Mouse (Mus musculus) retina, postnatal 1 day (tissue): ENCODE data around the gene Cd93.

Experiments used
- DNase-seq: peaks from one replicate; pipeline ENCODE4 v3.0.0-alpha.2; 2012

Cd93 gene

DNA sequence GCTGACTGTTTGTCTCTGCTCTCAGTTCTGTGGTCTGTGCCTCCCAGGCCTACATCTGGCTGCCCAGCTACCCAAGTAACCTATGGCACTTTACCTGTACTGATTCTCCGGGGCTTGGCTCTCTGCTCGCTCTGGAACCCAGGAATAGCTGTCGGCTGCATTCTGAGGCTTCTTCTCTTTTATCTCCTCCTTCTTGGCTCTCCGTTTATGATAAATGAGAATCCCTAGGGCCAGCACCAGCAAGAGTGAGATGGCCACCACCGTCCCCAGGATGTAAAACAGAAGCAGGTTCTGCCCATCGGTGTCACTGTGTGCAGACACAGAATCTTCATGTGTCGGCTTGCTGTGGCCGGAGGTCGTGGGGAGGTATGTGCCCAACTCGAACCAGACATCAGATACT lies 1.9 kb downstream of the Cd93 start:
- DNase-seq = no peak

DNA sequence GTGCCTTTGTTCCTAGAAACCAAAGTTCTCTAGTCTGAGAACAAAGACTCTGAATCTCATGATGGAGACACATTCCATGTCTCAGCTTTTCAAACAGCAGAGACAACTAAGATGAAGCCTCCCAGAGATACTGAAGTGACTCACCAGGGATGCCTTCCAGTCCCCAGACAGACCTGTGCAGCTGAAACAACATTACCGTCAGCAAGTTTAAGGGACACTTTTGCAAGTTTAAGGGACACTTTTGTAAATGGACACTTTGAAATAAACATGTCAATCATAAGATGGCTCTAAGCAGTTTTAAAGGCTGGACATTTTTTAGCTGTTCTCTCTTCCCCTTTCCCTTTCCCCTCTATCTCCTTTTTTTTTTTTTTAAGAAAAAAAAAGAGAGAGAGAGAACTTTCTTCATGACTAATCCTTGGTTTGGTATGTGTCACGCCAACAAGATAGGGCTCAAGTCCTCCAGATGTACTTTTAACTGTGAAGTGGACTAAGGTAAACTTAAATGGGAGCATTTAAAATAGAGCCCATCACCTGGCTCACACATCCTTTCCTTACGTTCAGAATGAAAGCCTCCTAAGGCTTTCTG lies 3.6 kb downstream of the Cd93 start:
- DNase-seq = no peak

DNA sequence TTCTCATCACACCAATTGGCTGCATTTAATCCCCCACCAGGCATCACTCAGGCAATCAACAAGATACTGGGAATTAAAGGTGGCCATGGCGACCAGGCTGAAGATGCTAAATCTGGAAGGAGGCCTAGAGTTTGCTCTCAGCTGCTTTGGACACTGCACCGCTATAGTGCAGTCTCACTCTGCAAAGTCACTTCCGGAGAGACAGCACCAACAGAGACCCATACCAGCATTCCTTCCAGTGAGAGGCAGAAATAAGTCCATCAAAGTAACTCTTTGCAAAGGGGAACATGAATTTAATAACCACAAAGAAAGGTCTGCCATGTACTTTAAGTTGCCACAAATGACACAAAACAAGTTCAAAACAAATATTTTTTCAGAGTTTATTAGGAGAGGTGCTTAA lies 7.1 kb downstream of the Cd93 start:
- DNase-seq = peak; percentile 48

DNA sequence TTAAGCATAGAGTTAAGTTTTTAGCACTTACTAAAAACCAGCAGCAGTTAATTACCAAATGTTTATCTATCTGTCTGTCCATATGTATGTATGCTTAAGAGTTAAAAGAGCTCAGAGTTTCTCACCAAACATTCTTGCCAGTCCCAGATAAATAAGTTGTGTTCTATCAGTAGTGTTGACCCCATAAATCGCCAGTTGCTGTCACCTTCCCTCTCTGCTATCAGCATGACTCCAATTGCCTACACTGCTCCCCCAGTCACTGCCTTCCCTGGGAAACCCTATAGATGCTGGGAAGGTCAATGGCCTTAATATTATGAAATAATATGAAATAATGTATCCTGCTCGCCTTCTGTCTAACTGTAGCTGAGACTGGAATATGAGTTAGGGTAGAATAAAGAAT lies 11.0 kb downstream of the Cd93 start:
- no peak for DNase-seq

DNA sequence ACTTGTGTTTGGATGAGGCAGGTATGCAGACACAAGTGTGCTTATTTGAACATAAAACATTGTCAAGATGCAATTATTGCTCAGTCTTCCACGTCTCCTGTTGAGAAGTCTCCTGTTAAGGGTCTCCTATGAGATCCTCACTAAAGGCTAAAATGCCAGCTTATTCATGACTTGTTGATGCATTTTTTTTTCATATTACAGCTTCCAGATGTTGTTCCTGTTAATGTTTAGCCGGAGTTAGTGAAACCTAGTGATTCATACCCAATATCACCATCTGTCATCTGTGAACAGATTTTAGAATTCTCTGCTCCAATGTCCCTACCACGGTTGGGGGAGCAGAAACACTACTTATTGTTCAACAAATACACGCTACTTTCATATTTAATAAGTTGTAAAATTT lies 12.4 kb downstream of the Cd93 start:
- no peak for DNase-seq

DNA sequence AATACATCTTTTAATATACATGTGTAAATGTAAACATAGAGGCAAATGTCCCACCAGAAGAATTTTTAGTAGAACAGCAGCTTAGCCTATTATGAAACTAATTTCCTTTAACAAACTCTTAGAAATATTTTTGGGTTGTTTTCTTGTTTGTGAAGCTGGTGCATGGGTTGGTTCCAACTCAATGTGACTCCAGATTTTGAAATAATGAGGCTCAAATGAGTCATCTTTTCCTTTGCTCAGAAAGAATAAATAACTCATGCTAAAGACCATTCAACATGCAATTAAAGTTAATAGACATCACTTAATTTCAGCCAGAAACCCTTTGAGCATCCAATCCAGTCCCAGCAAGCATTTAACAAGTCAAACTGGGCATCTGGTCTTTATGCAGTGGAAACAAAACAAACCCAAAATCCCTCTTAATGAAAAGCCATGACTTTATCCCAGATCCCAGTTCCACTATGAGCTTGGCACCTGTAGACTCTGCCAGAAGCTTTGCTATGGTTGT lies 14.3 kb downstream of the Cd93 start:
- no peak for DNase-seq

DNA sequence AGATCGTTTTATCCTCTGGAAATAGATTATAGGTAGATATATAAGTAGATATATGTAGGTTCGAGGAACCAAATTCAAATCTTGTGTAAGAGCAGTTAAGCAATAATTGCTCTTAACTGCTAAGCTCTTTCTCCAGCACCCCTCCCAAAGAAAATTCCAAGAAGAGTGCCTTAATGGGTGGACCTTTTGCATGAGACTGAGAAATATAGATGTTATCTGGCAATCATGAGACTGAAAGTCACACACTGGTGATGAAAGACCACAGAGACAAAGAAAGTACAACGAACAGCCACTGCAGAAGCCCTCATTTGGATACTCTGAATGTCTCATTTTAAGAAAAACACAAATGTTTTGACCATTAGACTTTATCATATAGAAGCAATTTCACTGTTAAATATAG lies 14.8 kb downstream of the Cd93 start:
- DNase-seq = no peak

DNA sequence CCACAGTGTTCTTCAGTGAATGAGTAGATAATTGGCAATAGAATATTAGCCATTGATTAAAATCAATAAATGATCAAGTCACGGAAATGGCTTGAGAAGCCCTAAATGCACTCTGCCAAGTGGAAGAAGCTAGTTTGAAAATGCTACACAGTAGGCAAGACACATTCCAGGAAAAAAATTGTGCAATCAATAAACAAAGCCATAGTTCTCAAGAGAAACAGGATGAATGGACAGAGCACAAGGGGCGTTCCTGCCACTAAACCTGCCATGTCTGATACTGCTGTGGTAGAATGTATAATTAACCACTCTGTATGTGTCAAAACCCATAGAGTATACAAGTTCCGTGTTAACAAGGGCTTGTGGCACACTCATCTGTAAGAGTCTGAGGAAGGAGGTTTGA lies 15.8 kb downstream of the Cd93 start:
- no peak for DNase-seq

DNA sequence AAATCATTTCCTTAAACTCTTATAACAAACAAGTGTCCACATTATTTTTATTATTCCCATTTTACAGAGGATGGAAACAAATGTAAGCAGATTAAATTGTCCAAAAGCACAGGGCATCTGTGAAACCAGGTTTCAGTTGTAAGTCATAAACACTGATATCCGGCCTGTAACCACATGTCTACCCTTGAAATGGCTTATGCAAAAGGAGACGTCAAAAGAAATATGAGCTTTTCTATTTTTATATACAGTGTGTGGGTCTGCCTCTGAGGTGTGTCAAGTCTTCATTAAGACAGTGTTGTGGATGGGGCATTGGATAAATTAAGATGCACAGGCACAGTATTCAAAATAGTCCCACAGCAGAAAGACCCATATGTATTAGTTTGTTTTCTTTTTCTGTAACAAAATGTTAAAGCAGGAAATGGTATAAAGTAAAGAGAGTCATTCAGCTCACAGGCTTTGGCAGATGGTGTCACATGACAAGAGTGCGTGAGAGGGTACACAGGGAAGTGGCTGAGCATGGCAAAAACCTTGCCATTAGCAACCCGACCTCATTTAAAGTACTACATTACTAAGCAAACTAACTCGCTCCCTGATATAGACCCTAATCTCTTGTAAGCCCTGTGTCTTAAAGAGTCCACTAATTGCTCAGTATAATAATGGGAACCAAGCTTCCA lies 17.5 kb downstream of the Cd93 start:
- no peak for DNase-seq

DNA sequence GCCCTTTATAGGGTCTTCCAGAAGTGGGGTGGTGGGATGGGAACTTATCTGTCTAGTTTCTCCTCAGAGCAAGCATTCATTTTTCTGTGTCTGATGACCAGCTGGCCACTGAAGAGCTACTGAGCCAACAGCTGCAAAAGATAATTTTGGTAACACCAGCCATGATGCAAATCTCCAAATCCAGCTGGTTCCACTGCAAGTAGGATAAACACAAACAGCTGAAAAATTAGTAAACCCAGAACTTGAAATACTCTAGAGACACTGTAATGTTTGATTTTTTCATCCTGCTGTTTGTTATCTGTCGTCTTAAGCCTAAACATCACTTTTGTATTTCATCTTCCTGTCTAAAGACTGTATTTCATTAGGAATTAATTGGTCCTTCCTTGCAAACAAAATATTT lies 21.7 kb downstream of the Cd93 start:
- no peak for DNase-seq

DNA sequence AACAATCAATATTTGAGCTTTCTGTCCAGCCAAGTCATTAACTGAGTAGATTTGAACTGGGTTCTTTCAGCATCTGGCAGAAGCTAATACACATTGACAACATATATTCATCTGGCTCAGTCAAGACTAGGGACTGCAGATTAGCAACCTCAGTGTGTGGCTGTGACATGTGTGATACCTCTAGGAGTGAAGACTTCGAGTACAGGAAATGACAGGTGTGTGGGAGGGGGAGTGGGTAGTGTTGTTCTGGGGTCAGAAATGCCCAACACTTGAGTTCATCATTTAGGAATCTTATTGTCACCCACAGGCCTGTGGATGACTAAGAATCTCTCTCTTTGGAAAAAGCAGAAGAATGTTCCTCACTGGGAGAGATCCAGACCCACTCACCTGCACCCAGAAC lies 22.3 kb downstream of the Cd93 start:
- DNase-seq = no peak

DNA sequence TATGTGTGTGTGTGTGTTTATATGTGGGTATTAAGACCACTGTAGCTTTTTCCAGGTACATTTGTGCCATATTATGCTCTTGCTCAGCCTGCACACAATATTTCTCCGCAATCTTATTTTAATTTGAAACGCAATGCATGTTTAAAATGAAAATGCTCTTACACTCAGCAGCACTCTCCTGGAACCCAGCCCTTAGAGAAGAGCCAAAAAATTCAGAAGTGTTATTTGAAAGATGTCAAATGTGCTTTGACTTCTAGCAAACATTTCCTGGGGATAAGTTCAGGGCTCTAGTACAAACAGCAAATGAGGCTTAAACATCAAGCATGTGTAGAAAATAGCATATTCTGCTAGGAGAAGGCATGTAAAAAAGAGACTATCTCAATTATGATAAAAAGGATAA lies 23.6 kb downstream of the Cd93 start:
- no peak for DNase-seq

DNA sequence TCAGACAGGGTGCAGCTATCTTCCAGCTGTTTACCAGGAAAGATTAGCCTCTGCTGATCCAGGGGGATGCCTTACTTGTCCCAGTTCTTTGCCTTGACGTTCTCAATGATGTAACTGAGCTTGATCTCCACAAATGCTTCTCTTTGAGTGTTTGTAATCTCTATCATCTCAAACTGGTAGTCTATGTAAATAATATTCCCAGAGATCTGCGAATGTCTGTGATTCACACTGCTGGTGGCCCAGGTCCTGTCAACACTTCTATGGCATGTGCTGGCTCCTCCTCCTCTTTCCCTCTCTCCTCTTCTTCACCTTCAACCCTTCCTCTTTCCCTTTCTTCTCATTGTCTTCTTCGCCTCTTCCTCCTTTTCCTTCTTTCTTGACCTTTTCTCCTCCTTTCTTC lies 24.2 kb downstream of the Cd93 start:
- no peak for DNase-seq

DNA sequence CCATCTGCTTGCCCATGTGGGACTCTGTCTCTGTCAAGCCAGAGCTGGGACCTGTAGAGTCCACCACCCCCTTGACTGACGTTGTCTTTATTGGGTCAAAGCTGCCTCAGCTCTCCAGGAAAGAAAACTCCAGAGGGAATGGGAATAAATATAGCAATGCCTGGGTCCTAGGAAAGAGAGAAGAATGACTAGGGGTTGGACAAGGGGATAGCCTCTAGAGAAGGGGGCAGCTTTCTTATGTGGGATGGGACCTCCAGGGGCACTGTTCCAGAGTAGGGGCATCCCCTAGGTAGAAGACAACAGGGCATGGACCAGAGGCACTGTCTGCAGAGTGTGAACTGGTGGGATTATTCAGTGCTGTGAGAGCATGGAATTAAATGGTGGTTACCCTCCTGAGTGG lies 33.5 kb downstream of the Cd93 start:
- no peak for DNase-seq

DNA sequence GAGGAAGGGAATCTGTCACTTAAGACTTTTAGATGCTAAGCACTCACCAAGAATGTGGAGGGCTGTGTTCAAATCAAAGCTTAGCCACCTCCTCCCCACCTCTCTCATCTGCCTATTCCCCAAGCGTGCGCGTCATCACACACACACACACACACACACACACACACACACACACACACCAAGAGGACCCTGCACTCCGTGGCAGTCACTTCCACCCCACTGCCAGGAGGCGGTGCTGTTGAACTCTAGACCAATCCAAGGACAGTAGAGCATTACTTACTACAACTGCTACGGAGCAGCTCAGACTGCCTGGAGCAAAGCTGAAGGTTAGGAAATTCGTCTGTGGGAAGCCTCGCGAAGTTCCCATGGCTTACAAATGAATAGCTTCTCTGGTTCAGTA lies 34.2 kb downstream of the Cd93 start:
- peak; percentile 74 for DNase-seq

DNA sequence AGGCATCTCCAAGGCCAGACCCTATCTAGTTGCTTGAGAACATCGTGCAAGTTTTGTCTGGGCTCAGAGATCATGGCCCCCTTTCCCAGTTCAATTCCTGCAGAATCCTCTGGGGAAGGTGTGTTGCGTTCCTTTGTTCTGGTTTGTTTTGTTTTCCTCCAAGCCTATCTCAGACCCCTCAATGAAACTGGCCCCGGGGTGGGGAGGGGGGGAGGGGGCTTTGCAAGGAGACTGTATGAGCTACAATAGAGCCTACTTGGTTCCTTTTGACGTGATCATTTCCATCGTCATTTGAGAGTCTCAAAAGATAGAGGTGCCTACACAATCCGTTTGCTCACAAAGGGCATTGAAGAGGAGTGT lies 34.6 kb downstream of the Cd93 start:
- DNase-seq = peak; percentile 11

DNA sequence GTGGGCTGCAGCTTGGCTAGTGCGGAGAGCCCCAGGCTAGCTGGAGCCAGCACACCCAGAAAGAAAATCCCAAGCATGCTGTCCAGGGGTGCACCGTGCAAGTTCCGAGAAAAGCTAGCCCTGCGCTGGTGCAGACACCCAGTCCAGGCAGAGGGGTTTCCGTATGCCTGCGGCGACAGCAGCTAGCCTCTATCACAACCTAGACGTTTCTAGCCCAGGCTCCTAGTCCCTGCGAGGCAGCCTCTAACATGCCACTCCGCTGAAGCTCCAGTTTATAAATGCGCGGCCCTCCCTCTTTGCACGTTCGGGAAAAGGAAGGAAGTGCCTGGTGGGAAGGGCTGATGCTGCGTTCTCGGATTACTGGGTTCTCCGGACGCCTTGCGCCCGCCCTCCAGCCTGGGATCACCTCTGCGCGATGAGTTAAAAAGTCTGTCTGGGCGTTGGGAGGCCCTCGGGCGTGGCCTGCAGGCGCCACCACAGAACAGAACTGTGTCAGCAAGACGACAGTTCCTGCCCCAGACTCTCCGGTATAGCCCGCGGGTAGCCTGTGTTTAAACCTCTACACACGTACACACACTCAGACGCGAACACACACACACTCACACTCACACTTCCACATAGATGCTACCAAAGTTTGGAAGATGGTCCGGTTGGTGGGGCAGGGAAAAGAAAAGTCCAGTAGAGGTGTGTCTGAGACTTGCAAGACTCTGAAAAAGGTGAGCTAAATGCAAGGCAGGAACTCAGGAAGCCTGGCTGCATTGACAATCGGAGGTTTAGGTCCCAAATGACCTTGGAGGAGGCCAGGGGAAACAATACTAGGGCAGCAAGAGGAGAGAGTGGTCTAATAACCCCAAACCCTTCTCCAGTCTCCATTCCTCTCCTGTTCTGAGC lies 35.2 kb downstream of the Cd93 start, which contains the start of gene Thbd:
Gene Thbd, minus strand, starts transcription at position 319 of the 891 bp plus-strand sequence.
- peak; percentile 50 for DNase-seq

DNA sequence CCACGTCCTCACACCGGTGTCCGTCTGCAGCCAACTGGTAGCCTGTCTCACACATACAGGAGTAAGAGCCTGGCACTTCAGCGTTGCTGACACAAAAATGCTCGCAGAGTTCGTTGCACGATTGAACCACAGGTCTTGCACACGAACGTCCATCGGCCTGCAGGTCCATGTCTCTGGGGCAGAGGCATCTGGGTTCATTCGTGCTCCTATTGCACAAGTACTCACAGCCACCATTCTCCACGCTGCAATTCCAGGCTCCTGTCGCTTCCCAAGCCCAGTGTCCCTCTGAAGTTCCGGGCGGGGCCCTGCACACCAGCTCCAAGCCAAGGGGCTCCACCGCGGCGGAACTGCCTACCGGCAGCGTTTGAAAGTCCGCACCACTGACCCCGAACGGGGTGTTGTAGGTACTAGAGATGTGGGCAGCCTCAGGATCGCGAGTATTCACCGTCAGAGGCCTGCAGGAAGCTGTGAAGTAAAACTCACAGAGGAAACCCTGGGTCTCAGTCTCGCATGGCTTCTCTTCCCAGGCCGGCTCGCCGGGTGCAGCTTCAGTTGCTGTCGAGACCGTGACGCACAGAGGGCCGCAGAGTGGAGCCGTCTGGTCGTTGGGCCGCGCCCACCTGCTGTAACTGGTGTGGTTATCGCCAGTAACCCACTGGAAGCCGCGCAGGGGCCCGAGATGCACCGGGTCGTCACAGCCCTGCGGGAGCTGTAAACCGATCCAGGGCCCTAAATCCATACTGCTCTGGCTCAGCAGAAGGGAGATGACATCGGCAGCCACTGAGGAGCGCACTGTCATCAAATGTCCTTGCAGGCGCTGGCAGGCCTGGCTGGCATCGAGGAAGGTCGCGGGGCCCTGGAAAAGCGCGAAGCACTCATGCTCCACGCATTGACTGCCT lies 36.1 kb downstream of the Cd93 start:
- DNase-seq = peak; percentile 42

DNA sequence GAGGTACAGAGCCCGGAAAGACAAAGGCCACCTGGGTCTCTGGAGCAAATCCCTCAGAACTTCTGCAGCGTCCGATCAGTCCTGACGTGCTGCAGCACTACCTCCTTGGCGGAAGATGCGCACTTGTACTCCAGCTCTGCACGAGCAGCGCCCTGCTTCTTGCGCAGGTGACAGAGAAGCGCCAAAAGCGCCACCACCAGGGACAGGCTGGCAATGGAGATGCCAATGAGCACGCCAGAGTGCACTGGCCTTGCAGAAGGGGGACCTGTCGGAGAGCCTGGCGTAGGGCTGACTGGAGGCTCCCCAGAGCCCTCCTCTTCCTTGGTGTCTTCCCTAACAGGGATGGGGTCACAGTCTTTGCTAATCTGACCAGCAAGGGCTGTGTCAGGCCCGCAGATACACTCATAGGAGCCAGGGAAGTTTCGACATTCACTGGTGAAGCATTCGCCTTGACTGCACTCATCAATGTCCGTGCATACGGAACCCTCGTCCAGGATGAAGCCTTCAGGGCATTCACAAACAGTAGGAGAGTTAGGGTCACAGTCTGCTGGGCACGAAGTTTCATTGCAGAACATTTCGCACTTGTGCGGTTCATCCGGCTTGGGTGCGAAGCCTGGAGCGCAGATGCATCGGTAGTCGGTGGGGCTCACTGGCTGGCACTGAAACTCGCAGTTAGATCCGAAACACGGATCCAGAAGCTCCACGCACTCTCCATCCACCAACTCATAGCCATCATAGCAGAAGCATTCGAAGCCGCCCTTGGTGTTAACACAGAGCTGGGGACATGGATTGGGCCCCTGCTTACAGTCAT lies 37.0 kb downstream of the Cd93 start:
- peak; percentile 39 for DNase-seq

DNA sequence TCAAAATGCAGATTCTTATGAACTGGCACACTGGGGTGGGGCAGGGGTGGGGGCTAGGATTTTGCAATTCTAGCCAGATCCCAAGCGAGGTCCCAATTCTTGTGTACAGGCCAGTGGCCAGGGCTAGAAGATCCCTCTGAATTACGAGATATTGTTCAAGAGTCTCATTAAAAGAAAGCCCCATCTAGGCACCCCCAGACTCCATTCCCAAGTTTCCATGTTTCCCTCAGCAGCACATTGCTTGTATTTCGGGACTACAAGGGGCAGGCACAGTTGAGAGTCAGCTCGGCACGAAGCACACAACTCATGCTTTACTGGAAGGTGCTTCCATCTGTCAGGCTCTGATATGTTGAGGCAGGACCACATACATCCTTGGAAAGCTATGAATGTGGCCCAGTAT lies 38.5 kb downstream of the Cd93 start:
- DNase-seq = no peak

DNA sequence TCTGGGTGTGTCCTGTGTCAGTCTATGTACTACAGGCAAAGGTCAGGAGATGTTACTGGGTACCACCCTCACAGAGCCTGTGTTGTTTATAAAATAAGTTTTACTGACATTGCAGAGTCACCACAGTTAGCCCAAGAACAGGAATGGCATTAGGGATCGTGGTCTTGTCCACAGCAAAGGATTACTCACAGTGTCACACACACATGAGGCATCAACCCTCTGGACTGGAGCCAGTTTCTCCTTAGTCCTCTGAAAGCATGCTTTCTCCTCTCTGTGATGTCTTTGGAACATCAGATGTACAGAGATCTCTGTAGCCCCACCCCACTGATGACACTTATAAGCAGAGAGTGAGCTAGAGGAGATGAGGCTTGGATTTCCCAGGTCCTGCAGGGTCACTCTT lies 41.1 kb downstream of the Cd93 start:
- no peak for DNase-seq
